Mouse (Mus musculus) ES-CJ7 (cell line): ENCODE measurements around the gene Baiap2.
A peak's percentile ranks its signal among the peaks of the same experiment; 100 is the strongest.

Source experiments
- DNase-seq: peaks from one replicate; pipeline ENCODE4 v3.0.0; 2011; ENCODE audit warnings: low read depth, low spot score

Baiap2 gene

DNA sequence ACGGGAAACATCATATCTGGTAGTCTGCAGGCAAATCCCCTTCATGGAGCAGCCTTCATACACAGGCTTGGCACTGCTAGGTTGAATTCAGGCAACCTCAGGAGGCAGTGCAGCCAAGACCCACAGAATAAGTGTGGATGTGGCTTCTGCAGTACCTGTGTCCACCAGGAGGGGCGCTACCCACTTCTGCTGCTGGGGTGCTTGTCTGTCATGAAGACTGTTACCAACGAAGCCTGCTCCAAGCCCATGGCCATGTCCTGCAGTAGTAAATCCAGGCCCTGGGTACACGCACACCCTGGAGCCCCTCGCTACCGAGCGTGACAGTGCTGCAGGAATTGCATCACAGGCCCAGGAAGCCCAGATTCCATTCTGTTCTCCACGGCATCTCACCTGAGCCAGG is 22.7 kb upstream of the Baiap2 start:
- DNase-seq = peak; percentile 83

DNA sequence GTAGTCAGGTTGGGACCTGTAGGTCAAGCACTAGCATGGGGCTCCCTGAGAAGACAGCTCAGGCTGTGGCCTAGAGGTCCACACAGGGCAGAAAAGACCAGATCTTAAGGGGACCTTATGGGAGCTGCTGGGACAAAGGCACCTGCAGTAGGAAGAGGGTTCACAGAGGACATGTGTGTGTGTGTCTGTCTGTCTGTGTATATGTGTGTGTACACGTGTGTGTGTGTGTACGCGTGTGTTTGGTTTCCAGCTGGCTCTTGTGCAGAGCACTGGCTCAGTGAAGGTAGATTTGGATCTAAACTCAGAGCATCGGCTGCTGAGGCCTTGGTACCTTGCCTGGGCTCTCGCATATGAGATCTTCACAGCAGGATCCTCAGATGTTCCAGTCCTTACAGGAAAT is 21.9 kb upstream of the Baiap2 start:
- no peak for DNase-seq

DNA sequence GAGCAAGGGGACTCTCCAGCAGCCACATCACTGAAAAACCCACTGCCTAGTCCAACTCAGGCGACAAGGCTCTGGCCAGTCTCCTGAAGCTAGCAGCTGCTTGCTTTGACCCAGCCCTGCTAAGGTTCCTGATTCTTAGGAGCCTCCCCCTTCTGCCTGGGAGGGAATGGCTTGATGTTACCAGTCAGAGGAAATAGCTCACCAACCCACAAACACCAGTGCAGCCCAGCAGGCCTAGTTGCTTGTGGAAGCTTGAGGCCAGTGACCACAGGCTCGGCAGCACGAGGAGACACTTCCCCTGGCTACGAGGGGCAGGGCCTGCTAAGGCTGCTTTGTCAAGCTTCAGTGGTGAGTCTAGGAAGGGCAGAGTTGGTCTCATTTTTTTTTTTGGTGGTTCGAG is 17.4 kb upstream of the Baiap2 start:
- DNase-seq = no peak

DNA sequence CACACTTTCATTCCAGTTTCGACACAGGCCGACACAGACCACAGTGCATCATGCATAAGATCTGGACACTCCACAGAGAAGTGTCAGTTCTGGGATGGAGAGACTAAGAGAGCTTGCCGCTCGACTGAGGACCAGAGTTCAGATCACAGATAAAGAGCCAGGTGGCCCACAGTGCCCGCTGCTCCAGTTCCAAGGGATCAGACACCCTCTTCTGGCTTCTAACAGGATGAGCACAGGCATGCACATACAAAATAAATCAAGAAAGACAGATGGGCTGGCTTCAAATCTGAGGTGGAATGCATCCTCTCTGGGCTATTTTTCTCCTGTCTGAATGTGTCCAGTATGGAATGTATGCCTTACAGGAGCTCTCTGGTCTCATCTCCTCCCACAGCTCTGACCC is 15.8 kb upstream of the Baiap2 start:
- no peak for DNase-seq

DNA sequence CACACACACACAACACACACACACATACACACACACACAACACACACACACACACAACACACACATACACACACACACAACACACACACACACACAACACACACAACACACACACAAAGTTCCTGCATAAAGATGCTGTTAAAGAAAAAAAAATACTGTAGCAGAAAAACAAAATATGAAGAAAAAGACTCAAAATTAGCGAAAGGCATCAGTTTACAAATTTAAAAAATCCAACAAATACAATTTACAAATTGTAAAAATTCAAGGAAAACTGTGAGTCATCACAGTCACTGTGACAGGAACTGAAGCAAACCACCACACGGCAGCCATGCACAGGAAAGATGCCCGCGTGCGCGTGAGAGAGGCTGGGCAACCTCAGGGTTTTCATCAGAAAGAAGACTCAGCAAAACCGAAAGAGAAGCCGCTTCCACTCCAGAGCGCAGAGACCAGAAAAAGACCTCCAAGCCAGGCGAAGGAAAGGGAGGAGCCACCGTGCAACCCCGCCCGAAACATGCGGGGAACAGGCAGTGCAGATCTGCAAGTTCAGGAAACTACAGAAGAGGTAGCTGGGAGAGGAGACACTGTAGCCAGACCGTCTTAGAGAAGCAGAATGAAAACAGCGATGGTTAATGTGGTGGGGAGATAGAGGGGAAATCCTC is 14.4 kb upstream of the Baiap2 start:
- DNase-seq = peak; percentile 68

DNA sequence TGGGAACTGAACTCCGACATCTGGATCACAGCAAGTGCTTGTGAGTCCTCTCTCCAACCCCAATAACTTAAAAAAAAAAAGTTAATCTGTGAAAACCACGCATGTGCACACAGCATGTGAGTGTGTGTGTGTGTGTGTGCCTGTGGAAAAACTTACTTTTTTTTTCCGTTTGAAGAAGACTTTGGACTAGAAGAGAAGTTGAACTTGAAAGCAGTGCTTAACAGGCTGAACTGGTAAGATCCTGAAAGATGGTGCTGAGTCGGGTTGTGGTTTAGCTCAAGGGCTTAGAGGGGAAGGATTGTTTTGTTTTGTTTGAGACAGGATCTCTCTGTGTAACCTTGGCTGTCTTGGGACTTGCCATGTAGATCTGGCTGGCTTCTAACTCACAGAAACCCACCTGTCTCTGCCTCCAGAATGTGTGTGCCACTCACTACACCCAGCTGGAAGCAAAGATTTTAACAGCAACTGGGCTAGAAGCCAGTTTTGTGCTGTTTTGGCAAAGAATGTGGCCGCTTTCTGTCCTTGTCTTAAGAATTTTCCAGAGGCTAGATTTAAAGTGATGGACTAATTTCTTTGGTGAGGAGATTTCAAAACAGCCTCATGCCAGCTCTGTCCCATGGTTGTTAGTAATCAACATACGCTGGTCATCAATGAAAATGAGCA is 12.8 kb upstream of the Baiap2 start:
- no peak for DNase-seq

DNA sequence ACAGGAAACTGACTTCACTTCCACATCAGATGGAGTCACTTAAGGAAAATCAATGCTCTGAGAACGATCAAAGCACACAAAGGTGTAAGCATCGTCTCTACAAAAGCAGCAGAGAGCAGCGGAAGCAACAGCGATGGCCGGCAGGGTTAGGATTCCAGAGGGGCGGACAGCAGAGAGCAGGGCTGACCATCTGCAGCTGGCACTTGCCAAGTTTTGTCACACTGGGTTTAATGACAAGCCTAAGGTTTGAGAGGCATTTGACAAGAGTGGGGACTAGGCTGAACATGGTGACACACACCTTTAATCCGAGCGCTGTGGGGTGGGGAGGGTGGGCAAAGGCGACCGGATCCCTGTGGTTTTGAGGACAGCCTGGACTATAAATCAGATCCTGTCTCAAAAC is 10.8 kb upstream of the Baiap2 start:
- no peak for DNase-seq

DNA sequence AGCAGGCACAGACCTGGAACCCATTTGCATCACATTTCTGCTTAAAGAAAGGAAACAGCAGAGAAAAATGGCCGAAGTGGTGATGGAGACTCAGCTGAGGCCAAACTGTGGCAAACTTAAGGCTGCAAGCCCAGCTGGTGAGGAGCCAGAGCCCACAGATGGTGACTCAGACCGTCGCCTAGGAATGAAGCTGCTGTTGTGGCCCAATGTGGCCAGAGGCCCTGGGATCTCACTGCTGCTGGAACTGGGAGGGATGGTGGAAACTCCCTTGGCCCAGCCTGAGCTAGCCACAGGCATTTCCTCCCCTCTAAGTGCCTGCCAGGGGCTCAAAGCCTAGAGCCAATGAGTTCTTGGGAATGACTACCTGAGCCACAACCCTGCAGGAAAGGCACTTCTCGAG is 9.4 kb upstream of the Baiap2 start:
- DNase-seq = no peak

DNA sequence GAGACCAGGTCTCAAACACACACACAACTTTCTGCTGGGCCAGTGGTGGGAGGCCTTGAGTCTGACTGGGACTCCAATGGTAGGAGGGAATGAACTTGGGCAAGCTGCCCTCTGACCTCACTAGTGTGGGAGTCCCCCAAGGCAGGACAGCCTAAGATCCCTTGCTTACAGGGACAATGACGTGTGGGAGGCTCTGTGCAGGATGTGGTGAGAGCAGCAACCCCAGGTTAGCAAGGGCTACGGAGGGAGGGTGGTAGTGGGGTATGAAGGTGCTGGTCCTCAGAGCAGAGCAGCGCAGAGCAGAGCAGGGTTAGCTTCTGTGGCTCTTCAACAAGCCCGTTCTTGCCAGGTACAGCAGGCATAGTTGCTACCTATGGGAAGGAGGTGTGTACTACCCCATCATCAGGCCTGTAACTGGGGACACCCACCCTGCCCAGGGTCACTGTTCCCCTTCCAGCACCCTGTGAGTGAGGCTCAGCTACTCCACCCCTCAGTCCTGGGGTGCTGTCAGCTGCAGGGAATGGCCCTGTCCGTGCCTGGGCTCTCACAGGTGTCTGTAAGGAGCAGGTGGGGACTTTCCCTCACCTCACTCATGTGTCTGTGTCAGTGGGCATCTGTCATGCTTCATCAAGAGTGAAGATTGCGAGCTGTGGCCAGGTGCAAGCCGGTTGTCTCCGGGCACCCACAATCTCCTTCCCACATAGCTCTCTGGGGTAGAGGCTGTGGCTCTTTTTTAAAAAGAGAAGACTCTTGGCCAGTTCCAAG is 8.6 kb upstream of the Baiap2 start:
- DNase-seq = no peak

DNA sequence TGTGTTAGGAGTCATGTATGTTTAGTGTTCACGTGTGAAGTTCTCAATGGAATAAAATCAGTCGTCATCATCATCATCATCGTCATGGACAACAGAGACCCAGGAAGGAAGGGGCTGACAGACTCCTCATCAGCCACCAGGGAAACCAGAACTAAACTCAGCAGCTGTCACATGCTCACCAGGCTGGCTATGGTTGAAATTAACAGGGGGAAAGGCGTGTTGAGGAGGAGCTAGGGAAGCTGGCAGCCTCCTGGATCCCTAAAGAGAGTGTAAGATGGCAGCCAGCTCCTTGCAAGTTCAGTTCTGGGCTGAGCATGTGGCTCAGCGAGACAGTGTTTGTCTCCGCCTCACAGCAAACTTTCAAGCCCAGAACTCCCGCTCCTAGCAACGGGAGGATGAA is 7.8 kb upstream of the Baiap2 start:
- DNase-seq = no peak

DNA sequence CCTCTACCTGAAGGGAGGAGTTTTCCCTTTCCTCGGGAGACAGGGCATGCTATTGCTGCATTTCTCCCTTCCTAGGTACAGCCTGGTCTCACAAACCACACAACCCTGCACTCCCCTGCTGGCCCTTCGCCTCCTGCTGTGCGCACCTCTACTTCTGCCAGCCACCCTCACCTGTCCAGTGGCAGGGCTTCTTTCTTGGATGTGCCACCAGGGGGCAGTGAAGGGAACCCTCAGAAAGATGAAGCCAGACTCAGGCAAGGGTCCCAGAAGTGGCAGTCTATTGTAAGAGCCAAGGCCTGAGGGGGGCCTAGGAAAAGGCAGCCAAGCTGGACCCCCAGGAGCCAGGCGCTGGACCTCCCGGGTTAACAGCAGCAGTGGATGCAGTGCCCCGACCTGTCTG is 7.1 kb upstream of the Baiap2 start:
- peak; percentile 72 for DNase-seq

DNA sequence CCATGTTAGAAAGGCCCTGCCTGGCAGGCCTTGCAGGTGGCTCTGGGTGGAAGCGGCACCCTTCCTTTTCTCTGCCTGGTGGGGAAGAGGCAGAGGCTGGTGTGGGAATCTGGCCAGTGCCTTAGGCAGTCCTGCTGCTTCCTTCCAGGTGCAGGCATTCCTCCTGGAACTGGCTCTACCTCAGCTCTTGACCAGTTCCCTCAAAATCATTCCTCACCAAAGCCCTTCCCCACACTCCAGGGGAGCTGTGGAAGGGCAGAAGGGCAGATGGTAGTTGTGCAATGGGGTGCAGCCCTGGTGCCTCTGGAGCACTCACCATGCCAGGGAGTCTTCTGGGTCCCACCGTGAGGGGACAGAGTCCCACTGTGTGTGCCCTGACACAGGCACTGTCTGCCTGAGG is 6.1 kb upstream of the Baiap2 start:
- no peak for DNase-seq

DNA sequence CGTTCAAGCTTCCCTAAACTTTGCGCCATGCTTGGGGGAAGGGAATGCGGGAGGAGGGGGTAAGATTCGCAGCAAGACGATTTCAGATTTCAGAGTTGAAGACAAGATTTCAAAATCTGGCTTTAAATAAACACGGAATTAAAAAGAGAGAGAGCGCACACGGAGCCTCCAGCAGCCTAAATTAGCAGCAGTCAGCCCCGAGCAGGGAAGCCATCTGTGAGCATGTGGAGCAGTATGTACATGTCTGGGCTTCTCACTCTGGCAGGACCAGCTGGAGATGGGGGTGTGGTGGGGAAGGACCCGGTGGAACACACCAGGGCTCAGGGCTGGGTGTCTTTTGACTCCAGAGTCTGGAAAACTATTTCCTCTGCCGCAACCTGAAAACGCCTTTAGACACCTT is 5.3 kb upstream of the Baiap2 start:
- peak; percentile 67 for DNase-seq

DNA sequence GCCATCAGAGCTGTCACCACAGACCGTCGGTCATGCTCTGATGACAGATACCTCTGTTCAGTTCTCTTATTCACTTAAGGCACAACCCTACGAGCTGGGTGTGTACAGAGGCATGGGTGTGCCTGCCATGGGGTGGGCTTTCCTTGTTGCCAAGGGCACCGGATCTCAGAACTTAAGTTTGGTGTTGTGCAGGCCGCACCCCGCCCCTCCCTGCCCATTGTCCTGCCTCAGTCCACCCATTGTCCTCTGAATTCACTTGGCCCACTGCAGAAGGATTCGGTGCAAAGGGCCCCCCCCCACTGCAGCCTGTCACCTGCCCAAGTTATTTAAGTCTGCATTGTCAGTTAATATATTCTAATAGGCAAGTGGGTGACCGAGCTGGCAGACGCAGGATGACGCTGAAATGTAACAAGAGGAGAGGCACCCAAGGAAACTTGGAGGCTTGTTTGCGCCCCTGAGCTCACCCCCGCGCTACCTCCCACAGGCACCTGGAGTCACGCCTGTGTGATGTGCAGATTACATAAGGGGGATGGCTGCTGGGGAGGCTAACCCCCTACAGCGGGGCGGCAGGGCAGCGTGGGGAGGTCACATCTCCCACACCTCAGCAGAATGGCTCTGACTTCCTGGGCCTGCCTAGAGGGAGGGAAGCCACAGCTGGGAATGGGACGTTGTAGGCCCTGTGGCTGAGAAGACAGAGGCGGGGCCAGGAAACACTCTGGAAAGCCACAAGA is 4.6 kb upstream of the Baiap2 start:
- DNase-seq = peak; percentile 78

DNA sequence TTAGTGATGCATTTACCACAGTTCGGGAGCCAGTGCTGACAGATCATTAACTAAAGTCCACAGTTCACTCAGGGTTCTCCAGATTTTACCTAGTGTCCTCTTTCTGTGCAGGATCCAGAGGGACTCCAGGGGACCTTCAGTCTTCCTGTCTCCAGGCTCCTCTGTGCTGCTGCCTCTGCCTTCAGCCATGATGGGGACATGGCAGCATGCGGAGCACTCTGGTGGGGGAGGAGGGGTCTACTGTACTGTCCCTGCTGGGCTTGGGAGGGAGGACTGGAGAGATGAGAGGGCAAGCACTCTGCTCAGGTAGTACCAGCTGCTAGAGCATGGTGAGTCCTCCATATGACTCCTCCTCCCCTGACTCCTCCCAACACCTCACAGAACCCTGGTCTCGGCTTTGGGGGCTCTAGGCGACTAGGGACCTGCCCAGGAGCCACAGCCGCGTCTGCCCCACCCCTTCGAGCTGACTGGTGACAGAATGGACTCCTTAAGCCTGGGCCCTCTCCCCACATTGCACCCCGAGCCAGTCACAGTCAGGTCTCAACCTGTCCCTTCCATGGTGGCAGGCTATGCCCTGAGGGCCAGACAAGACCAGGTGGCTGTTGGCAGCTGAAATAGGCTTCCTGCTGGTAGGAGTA is 3.4 kb upstream of the Baiap2 start:
- no peak for DNase-seq

DNA sequence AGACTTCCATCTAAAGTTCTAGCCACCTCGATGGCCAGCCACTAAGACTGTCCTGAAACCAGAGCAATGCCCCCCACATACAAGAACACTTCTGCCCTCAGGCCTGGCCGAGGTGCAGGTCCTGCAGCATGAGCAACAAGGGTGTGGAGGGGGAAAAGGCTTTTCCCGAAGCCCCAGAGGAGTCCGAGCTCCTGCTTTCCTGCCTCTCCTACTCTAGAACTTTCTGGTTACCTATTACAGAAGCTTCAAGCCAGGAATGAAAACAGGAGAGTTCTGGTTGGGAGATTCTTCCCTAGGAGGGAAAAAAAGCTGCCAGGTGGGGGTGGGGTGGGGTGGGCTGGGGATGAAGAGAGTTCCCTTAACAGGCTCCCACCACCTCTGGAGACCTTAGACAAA is 2.9 kb upstream of the Baiap2 start:
- DNase-seq = no peak

DNA sequence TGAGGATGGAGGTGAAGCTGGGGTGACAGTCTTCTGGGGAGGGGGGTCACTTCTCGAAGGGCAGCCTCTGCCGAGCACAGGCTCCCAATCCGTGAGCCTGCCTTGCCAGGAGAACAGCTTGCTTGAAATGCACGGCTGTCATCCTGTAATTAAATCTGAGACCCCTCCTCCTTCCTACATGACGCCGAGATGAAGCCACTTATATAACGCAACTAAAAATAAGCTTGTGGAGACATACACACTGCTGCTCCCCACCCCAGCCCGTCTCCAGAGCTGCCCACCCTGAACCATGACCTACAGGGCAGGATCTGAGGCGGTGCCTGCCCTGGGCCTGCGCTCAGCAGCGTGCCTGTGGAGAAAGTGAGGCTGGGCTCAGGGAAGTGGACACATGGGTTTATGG is 2.4 kb upstream of the Baiap2 start:
- DNase-seq = no peak

DNA sequence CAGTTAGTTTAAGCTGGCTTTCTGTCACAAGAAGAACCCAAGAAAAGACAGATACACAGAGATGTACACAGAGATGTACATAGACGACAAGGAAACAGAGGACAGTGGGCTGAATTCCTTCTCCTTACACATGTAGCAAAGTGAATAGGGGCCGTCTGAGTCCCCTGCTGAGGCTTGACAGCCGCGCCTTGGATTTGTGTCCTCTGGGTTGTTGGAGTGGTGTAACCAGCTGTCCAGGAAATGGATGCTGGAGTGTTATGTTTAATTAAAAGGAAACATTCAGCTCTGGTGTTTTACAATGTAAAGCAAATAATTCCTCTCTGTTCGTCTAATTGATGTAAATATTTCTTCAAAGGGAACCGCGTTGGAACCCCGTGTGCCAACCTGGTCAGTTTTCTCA is 769 bp upstream of the Baiap2 start:
- DNase-seq = peak; percentile 54

DNA sequence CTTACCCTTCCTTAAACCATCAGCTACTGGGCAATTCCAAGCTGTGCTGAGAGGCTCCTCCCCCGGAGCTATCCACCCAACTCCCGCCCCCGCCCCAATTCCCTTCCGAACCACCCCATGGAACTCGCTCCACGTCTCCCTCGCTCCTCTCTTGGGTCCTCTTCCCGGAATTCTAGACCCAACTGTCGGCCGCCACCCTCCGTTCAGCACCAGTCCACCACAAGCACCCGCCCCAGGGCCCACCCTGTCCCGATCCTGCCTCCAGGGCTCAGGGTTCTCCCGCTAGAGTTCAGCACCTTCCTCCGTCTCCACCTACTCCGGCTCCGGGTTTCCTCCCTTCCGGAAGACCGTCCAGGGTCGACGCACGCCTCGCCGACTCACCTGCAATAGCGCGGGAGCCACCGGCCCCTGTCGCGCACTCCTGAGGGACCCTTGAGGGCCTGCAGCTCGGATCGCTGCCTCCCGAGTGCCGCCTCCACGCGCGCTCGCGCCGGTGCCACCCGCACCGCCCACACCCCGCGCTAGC is 299 bp upstream of the Baiap2 start:
- DNase-seq = peak; percentile 82

DNA sequence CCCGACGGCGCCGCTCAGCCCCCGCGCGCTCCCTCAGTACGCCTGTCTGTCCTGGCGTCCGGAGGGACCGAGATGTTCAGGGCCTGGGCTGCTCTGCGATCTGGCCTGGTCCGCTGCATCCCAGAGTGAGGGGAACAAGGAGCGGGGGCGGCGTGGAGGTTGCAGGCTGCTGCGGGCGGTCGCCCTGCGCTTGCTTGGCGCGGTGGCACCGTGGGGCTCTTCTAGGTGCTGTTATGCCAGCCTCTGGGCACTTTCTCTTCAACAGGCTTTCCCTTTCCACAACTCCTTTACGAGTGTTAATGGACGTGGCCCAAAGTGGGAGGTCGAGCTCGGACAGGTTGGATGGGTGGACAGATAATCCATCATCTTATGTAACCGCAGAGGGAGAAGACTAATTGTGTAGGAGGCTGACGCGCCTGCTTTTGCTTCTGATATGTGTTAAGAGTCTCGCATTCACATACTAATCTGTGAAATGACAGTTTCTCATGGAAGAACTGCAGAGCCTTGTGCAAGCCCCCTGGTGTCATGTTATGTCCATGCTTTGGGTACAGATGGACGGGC is 945 bp downstream of the Baiap2 start:
- no peak for DNase-seq

DNA sequence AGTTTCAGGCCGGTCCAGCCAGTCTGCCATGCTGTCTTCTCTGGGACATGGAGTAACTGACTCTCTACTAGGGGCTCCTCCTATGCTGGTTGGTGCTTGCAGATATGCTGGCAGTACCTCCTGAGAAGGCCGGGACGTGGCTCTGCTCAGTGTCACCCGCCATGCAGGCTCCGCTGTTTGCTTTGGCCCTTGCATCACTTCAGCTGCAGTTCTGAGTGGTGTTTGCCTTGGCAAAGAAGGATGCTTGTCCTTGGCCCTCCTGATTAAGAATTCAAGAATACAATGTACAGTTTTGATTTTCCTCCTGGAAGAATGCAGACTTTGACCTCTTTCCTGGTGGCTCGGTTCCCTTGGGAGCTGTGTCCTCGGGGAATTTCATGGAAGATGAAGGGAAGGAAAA is 2.8 kb downstream of the Baiap2 start:
- DNase-seq = no peak
